Mouse (Mus musculus) C2C12 (cell line): Measurements from ENCODE around the gene 1600002K03Rik.

Experiments used
- CEBPB ChIP-seq: IDR thresholded peaks from one replicate; pipeline ENCODE4 v1.6.1; 2011; ENCODE audit warnings: low read depth, mild to moderate bottlenecking, control low read depth, moderate library complexity
- CTCF ChIP-seq: IDR thresholded peaks from one replicate; pipeline ENCODE4 v1.5.1; 2011; ENCODE audit not compliant: control insufficient read depth, insufficient read depth, insufficient read length
- MAX ChIP-seq: IDR thresholded peaks from one replicate; pipeline ENCODE4 v1.6.1; 2011; ENCODE audit warnings: mild to moderate bottlenecking, control low read depth
- MYOD1 ChIP-seq: IDR thresholded peaks from one replicate; pipeline ENCODE4 v1.6.1; 2011; ENCODE audit warnings: low read depth; ENCODE audit not compliant: control insufficient read depth, insufficient read length
- MYOG ChIP-seq: IDR thresholded peaks from one replicate; pipeline ENCODE4 v1.6.1; 2011; ENCODE audit not compliant: control insufficient read depth, insufficient read length; ENCODE audit errors: extremely low read depth
- USF1 ChIP-seq: IDR thresholded peaks from one replicate; pipeline ENCODE4 v1.6.1; 2011; ENCODE audit warnings: low read depth, mild to moderate bottlenecking, control low read depth, moderate library complexity

- TF ChIP-seq MYOG (no peak), CTCF (no peak), CEBPB (no peak), USF1 (no peak), MYOD1 (no peak), MAX (no peak)
These were observed 17.5 kb upstream of the 1600002K03Rik start for GRCm38 (mm10) chr10:80155277-80155676.
